10 mouse cellular contexts compared by ENCODE assay signal in genomic region chr4:95680756-95681449, GRCm38 (mm10).
"Had no signal": no experiment of that assay in that cellular context is flagged by ENCODE, and none has a peak within 500 bp of the region (broad histone marks: within the 10 kb centered on the region; RNA-seq: fewer than 3 reads in every experiment).

No protein-coding gene starts in this region.

- H3K4me3 ChIP-seq: left cerebral cortex, adult 2 months; liver, embryonic 13.5 days had no signal

- H3K4me1 ChIP-seq: liver, embryonic 13.5 days had no signal

- DNase-seq: kidney, postnatal 25 days; liver, embryonic 13.5 days; lung, adult 2 months; lung, postnatal 14 days; lung, postnatal 4 days; midbrain, embryonic 14.5 days; thymus, adult 18-20 months; thymus, postnatal 36 days had no signal

- H3K27me3 ChIP-seq: liver, embryonic 13.5 days had no signal

- H3K27ac ChIP-seq: kidney, postnatal 0 days; left cerebral cortex, adult 2 months; liver, embryonic 13.5 days had no signal
